Mouse (Mus musculus): Measurements from ENCODE around the gene 9430015G10Rik.

- TF ChIP-seq CTCF (IDR thresholded peaks at IDR 0.05; ENCODE audit: extremely low read depth, insufficient read length, insufficient replicate concordance, low read depth, low read length) (no peak), POLR2A (IDR thresholded peaks at IDR 0.05; ENCODE audit: low read depth, low read length) (no peak)
These were observed 39.5 kb upstream of the 9430015G10Rik start for GRCm38 (mm10) chr4:156070276-156070675.

Measured in small intestine, adult 2 months (tissue).